Mouse (Mus musculus) adipocyte (in vitro differentiated cells): Measurements from ENCODE around the gene Cwc27.

Source experiments
- DNase-seq: peaks from one replicate; pipeline ENCODE4 v3.0.0-alpha.2; 2016; ENCODE audit warnings: low spot score

Gene Cwc27

GRCm38 (mm10) chr13:104645778-104646425, 171.0 kb downstream of the Cwc27 start:
- DNase-seq: no peak

DNA sequence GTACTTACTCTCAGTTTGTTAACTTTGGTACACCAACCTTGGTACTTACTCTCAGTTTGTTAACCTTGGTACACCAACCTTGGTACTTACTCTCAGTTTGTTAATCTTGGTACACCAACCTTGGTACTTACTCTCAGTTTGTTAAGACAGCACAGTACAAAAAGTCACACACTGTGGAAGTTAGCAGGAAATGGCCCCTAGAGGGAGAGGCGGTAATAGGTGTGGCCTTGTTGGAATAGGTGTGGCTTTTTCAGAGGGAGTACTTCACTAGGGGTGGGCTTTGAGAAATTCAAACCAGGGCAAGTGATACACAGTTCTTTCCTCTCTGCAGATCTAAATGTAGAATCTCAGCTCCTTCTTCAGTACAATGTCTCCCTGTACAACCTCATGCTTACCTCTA, 172.8 kb downstream of the Cwc27 start:
- no peak for DNase-seq

DNA sequence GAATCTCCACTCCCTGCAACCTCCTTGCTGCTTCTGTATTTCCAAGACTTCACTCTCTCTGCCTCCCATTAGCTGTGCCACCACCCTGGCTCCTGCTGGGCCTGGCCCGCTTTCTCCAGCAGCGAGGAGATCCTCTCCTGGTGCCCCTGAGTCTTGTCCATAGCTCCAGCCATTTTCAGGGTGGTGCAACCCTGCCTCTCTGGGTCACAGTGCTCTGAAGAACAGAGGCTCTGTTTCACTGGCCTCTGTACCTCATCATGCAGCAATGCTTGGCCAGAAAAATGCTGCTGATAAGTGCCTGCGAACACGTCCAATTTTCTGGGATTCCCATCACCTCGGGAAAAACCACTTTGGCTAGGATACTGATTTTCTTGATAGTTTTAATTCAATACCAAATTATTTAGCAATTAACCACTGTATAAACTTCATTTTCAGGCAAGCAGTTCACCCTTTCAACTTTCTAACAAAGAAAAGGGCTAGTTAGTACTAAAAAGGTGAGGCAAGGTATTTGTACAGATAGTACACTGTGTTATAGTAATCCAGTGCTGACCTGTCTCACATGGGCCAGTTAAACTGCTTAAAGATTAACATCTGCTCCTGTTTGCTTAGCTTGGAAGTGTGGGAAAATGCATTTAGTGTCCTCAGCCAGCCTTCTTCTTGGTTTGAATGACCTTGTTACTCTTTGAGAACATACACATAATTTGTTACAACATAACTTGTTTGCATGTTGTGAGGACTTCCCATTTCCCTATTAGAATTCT, 176.1 kb downstream of the Cwc27 start:
- peak; percentile 63 for DNase-seq

- DNase-seq: no peak
Measured at GRCm38 (mm10) chr13:104638988-104639387, 178.0 kb downstream of the Cwc27 start.

DNA sequence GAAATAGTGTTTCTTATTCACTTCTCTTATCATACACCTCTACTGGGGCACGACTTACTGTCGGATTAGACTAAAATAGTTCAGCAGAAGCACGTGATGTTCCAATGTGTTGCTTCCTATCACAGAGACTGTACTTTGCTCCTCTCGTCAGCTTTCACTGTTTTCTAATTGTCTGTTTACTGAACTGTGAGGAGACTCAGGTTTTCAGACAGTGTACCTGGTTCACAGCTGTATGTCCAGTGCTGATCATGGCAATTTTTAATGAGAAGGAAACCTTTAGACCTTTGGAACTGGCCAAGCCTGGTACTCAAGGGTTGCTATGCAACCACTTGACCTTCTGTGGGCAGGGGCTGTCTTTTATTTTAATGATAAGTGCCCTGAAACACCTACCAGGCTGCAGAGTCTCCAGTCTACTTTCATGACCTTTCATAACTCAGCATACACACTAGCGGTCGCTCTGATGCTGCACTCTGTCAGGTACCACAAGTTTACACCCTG, 180.9 kb downstream of the Cwc27 start:
- DNase-seq: no peak

DNA sequence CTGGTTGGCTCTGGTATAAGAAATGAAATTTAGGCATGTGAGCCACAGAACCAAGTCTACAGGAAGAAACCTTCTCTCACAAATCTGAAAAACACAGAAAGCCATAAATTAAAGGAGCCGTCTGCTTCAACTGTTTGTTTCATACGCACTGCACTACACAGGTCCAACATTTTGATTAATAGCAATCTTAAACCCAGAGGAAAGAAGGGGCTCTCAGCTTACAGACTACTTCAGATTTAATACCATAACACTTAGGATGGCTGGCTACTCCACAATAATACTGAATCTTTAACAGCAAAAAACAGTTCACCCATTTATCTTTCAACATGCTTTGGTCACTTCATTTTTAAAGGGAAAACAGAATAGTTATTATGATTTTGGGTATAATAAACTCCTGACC, 182.2 kb downstream of the Cwc27 start:
- DNase-seq: no peak

DNA sequence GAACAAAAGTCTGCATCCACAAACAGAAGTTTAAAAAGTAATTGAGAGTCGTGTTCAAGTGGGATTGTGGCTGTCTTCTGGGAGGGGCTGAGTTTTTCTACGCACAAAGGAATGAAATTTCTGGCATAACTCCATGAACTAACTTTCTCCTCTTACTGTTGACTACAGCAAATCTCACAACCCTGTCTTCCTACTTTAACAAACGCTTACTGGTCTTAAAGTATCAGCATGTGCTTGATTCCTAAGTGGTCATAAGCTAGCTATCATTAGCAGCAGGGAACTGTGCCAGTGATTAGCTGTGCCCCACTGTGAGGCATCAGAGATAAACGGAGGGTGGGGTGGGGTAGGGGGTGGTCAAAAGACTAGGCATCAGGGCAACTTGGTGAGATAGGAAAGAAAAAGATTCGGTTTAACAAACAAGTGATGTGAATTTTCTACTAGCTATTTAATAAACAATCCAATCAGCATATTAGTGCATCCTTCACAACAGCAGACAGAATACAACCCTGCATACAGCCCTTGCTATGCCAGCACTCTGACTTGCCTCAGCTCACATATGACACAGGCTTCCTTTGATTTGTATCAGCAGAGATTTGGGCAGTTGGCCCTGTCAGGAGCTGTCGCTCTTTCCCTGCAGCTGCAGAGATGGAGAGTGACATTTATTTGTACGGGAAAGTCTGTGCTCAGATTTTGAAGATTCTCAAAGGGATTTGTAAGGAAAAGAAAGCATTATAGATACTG, 184.3 kb downstream of the Cwc27 start:
- no peak for DNase-seq

GRCm38 (mm10) chr13:104631621-104632205, 185.2 kb downstream of the Cwc27 start:
- DNase-seq: no peak

GRCm38 (mm10) chr13:104630808-104631207, 186.1 kb downstream of the Cwc27 start:
- DNase-seq: no peak

DNA sequence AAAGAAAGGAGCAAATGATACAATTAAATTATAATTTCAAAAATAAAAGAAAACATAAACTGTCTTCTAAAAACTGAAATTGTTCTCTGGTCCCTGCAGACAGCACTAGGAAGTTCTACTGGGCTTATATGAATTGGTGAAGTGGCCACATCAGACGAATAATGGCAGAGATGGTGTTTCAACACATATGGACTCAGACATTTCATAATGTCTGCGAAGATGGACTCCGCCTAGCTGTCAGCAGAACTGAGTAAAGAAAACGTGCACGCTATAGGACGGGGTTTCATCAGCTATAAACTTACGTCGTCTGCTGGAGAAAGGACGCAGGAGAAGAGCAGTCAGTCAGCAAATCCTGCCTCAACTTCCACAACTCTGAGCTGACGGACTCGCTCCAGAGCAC, 187.3 kb downstream of the Cwc27 start:
- no peak for DNase-seq

- DNase-seq: no peak
Measured at GRCm38 (mm10) chr13:104628019-104628418, 188.9 kb downstream of the Cwc27 start.

GRCm38 (mm10) chr13:104627169-104627909, 189.6 kb downstream of the Cwc27 start:
- DNase-seq: no peak

DNA sequence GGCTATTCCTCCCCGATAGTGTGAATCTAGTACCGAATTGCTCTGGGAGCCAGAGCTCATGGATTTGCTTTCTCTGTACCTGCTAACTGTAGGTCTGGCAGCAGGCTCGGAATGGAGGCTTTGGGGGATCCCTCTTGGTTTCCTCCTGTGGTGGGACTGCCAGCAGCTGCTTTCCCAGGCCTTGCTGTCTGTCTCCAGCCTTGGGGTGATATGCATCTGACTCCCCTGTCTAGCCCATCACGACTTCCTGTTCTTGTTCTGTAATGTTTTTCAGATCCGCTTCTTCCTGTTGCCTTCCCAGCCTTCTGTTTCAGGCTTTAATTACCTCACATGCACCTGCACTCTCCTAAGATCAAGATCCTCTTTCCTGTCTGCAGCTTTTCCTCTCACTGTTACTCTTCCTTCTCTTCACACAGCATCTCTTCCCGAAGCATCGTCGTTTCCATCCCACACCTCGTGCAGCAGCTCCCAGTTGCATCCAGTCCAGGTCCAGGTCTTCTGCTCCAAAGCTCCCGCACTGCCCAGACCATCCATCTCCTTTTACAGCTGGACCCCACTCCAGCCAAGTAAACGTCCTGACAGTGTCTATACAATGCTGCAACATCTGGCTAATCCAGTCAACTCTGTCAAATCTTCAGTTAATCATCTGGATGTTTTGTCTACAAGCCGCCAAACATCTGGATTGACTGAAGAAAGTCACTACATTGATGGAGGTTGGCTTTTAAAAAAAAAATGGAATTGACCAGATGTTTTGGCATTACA, 193.6 kb downstream of the Cwc27 start:
- no peak for DNase-seq

- DNase-seq: peak; percentile 37
Measured at GRCm38 (mm10) chr13:104622102-104622743, 194.7 kb downstream of the Cwc27 start.

DNA sequence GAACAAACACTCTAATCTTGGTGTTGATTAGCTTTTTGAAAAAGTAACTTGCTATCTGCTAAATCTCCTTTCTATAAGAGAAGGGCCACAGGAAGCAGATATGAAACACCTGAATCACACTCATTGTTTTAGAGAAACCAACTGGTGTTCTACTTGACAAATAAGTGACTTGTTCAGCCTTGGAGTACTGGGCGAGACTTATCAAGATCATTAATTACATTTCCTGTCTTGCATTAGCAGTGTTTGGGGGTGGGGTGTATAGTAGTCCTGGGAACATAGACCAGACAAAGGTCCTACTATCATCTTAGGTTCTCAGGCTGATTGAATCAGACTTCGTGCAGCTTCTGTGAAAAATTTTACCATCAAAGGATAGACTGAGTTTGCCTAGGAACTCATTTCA, 196.5 kb downstream of the Cwc27 start:
- DNase-seq: no peak

DNA sequence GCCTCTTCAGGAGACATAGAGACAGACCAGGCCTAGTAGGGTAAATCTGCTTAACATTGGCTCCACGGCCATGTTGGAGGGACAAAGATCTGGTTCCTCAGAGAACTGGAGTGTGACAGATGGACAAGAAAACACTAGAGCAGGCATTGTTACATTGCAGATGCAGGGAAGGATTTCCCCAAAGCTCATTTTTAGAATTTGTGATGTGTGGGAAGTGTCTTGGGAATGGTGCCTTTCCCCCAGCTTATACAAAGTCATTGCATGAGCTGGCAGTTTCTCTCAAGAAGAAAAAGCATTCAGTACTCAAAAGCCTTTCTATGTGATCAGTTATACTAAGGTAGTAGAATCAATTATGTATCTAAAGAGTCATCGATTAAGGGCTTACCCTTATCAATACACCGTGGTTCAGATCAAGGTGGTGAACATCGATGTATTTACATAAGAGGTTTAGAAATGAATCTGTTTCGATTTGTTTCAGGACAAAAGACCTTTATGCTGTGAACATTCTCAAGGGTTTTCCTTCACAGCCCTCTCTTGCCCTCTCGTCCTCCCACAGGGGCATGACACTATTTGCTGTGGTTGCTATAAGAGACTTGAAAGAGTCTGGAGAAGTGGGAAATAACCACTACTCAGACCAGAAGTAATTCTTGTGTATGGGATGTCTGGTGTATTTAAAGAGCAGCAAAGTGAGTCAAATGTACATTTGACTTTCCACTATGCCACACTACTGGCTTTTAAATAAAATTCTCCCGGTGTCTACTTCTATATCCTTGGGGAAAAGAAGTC, 197.2 kb downstream of the Cwc27 start:
- DNase-seq: no peak

DNA sequence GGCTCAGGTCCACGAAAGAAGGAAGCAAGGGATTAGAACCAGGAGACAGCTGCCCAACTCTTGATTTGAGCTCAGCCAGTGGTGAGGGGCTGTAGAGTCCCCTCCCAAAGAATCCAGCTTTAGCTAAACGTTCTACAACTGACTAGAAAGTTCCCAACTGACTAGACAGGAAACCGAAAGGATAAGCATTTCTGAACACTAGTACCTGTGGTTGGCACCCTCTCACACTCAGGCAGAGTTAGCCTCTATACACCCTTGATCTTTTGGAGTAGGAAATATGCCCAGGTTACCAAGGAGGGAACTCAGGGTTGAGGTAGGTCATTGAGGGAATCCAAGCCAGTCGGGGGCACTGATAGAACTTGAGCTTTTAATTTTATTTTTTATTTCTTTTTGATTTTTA, 199.7 kb downstream of the Cwc27 start:
- DNase-seq: no peak

DNA sequence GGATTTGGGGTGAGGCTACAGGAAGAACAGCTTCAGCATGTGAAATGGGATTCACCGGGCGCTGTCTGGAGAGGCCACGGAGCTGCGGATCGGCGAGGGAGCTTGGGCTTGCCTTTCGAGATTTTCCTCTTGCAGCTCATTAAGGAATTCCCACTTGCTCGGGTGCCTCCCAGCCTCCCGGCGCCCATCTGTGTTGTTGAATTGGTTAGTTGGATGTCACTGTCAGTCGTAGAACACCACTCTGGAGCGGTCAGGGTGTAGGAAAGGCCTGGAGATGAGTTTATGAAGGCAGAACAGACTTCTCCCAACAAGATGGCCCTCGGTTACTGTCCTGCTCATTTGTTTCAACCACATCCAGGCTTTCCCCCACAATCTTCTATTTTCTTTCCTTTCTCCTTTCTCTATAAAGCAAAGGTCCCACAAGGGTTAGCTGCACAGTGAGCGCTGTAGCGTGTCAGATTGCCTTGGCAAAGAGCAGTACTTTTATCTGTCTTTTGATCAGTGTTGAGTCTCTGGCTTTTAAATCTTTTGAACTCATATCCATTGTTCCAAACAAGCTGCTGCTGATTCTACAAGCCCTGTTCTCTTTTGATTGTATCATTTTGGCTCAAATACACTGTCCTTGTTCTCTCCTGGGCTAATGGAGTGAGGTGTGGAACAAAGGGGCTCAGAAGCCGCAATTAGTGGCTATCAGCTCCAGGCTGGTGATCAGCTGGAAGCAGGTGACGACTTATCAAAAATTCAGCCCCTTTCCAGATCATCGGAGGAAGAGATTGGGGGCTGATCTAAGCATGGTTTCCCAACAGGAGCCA, 200.7 kb downstream of the Cwc27 start:
- DNase-seq: no peak

- DNase-seq: no peak
Measured at GRCm38 (mm10) chr13:104615111-104615510, 201.8 kb downstream of the Cwc27 start.
